Mouse (Mus musculus) fibroblast of lung, adult 2 months (primary cell): ENCODE measurements around the gene Ints11.

ENCODE experiments used
- DNase-seq: peaks from one replicate; pipeline ENCODE4 v3.0.0-alpha.2; 2011; ENCODE audit warnings: low read depth

Ints11 gene

DNA sequence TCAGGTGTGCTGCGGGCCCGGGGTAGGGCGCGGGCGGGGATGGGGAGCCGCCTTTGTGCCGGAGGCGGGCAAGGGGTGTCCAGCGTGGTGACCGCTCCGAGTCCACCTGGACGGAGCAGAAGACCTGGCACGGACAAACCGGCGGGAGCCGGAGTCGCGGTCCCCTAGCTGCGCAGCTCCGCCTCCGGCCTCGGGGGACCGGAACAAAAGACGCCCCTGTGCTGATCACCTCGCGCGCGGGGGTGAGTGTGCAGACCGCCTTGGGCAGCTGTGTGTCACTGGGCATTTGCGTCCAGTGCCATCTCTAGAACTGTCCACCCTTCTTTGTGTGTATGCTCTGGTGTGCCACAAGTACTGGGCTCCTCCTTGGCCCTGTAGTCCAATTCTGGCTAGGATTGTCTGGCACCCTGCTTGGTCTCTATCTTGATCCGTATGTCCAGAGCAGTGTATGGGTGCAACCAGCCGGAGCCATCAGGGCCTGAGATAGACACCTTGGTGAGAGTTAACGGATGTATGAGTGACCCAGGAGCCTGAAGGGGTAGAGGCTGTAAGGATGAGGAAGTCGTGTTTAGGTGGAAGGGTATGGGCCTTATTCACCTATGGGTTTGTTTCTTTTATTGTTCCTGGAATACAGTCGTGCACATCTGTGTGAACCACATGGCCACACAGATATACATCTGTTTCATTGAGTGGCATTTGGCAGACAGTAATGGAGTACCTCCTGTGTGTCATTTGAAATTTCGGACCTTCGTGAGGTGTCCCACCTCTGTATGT is 23.3 kb downstream of the Ints11 start:
- no peak for DNase-seq

DNA sequence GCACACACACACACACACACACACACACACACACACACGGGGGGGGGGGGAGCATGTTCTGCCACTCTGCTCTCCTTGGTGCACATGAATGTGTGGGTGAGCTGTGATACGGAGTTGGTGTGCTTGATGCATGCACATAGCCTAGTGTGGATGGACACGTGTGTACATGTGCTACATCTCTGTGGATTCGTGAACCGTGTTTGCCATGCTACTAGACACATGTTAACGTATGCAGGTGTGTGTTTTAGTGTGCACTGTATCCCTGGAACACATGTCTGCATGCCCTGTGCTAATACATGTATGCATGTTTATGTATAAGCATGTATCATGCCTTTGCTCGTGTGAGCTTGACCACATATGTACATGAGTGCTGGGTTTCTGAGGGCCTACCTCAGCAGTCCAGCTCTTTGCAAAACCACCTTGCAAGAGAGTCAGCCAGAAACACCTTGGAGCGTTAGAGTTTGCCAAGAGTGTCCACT is 23.9 kb downstream of the Ints11 start:
- no peak for DNase-seq

DNA sequence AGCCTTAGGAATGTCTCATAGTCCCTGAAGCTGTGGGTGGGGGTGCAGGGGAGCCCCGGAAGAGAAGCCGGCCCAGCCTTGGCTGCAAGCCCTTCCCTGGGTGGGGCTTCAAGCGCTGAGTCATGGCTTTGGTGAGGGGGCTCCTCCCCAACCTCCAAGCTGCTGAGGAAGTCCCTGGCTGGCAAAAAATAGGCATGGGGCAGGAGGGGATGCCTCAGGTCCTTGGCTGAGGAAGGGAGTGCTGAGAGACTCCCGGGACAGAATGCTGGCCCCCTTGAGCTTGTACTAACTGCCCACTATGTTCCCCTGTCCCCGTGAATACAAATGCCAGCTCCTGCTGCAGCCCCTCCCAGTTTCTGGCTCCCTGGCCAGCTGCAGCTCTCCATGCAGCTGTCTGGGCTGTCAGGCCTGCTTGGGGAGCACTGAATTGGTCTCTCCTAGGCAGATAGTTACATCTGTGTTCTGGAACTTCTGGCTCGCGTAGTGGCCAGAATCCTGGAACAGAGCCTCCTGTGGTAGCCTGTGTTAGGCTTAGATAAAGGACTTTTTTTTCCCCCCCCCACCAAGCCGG is 25.1 kb downstream of the Ints11 start:
- DNase-seq, result no peak

DNA sequence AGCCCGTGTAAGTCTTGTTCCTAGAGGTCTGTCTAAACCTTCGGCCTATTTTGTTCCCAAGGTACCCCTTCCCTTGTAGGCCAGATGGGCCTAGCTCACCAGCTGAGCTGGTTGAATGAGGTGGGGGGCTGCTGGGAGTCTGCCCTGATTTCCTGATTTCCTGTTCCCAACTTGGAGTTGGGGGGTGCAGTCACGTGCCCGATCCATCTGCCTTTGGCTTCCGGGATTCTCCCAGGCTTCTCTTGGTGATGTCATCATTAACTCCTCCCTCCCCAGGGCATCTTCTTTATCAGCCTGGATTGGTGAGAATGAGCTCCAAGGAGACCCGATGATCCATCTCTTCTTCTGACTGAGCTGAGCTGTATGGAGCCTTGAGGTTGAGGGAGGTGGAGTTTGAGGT is 25.9 kb downstream of the Ints11 start:
- DNase-seq, result no peak

DNA sequence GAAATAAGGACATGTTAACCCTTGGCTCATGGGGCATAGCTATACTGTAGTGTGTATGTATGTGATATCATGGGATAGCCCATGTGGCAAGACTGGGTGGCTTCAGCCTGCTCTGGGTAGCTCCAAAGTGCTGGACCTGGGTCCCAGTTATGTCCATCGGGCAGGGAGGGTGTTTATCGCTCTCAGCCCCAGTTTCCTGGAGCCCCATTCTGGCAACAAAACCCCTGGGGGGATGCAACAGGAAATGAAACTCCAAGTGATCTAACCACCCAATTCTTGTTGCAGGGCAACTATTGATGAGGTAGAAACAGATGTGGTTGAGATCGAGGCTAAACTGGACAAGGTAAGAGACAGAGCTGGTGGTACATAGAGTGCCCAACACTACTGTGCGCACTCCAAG is 26.5 kb downstream of the Ints11 start:
- no peak for DNase-seq

DNA sequence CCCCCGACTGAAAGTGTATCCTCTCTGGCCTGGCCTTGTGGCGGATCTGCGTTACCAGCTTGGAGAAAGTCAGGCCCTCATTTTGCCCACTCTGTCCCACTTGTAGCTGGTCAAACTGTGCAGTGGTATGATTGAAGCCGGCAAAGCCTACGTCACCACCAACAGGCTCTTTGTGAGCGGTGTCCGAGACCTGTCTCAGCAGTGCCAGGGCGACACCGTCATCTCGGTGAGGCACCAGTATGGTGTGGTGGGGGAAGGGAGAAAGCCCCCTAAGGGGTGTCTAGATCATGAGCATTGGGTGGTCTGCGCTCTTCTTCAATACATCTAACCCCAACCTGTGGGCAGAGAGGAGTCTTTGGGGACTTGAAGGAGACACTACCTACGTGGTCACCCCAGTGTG is 27.1 kb downstream of the Ints11 start:
- no peak for DNase-seq

DNA sequence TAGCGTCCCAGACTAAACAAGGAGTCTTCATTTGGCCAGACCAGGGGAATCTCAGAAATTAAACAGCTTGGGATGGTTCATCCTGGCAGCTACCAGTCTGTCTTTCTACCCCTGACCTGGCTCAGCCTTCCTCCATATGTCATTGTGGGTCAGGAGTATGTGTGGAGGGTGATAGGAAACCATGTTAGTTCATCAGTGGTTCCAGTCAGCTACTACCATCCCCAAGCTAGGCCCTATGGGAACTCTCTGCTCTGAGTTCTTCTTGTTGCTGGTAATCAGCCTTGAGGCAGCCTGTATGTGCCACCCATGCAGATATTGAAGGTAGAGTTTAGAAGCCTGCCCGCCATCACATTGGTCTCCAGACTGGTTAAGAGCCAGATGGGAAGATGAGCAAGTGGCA is 29.0 kb downstream of the Ints11 start:
- no peak for DNase-seq

DNA sequence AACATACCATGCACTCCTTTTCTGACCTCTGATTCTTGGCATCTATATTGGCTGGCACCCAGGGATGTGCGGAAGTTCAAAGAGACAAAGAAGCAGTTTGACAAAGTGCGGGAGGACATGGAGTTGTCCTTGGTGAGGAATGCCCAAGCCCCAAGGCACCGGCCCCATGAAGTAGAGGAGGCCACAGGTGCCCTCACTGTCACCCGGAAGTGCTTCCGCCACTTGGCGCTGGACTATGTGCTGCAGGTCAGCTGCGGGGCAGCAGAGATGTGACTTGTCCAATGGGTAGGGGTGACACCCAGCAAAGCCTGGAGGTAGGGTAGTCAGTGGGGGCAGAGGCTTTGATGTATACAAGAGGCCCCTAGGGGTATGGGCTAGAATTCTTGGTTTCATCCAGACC is 30.0 kb downstream of the Ints11 start:
- DNase-seq, result no peak

DNA sequence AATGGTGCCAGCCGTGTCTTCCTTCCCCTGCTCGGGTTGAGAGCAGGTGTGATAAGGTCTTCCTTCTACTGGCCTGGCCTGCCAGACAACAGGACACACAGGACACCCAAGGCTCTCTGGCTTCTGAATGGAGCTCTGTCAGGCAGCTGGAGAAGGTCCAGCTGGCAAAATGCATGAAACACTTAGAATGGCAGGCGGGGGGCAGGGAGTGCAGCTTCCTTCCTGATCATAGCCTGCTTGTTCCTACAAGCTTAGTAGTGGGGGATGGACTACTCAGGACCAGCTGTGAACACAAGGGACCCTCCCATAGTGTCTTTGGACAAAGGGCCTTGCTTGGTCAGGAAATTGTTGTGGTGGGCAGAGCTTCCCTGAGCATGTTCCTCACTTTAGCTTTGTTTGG is 31.9 kb downstream of the Ints11 start:
- DNase-seq, result no peak

DNA sequence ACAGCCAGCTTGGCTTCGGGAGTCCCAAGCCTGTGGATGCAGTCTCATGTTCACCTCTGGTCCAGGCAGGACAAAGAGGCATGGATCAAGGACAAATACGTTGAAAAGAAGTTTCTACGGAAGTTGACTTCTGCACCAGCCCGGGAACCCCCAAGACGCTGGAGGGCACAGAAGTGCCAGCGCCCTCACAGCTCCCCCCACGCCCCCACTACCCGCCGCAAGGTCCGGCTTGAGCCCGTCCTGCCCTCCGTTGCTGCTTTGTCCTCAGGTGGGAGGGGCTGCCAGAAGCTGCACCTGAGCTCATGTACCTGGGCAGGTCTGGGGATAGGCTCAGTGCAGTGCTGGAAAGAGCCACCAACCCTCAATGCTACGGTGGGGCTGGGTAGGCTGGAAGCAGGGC is 33.9 kb downstream of the Ints11 start:
- DNase-seq, result no peak

DNA sequence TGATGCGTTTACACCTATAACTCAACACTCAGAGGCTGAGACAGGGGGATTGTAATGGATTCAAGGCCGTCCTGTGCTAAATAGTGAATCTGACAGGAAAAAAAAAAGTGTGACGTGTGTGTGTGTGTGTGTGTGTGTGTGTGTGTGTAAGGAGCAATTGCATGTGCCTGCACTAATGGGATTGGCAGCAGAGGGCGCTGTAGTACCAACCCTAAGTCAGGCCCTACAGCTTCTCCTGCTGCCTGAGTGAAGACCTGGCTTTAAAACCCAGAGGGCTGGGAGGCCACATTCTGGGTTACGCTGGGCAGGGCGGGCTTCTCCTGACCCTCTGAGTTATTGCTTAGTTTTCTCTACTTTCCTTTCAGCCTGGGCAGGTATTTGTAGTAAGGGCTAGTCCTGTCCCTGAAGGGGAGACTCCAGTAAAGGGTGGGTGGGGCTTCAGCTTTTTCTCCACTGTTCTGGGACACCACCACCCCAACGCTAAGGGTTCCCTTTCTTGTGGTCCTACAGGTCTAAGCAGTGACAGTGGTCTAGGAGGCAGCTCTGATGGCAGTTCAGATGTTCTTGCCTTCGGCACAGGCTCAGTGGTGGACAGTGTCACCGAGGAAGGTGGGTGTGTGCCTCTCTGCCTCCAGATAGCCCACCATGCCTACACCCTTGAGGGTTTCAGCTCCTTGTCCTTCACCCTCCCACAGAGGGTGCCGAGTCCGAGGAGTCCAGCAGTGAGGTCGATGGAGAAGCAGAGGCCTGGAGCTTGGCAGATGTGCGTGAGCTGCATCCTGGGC is 35.2 kb downstream of the Ints11 start:
- DNase-seq, result no peak

DNA sequence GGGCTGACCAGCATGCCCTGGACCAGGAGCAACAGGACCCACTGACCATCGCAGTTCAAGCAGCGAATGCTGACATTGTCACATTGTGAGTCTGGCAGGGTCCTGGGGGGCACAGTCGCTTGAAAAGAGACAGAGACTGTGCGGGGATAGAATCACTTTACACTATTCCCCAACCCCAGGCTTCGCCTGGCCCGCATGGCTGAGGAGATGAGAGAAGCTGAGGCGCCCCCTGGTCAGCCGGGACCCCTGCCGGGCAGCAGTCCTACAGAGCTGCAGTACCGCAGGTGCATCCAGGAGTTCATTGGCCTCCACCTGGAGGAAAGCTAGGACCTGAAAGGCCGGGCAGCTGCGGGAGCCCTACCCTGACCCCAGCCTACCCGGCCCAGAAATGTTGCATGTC is 36.3 kb downstream of the Ints11 start:
- DNase-seq, result no peak

DNA sequence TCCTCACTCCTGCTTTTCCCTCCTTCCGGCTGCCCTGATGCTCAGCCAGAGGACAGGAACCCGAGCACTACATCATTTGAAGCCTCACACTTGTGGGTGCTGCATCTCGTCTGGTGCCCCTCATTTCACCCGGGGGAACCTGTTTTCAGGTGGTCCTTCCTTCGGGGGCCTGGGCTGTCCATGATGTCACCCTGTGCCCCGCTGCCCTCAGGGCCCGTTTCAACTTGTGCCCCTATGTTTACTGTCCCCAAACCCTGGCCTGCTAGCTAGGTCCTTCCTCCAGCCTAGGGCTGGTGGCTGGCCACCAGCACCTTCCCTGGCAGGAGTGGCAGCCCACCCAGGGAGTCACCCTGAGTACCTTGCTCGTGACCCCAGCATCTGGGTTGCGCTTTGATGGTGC is 36.8 kb downstream of the Ints11 start:
- no peak for DNase-seq

DNA sequence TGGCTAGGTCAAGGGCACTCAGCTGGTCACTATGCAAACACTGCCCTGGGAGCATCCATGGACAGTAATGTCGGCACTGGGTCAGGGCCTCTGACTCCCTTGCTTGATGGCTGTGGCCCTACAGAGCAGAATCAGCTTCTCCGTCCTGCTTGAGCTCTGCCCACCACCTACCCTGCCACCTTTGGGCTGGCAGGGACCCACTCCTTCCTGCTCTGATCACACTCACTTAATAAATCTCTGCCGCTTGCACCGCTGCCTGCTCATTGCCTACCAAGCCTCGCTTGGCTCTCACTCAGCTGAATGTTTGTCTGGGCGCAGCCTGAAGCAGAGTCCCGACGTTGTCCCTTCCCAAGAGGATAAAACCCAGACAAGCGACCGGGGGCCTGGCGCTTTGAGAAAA is 37.7 kb downstream of the Ints11 start:
- no peak for DNase-seq

DNA sequence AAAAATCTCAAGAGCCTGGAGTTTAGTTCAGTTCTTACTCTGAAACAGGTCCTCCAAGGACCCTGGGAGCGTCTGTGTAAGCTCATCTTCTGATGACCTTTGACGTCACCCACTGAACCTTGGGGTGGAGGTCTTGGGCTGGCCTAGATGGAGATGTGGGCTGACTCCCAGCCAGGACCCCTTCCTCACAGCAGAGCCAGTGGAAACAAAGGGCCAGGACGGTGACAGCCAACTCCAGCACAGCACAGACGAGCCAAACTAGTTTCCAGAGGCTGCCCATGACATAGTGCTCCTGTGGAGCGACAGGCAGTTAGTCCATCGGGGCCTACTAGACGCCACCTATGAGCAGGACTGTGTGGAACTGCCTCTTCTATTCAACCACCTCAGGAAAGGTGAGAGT is 38.9 kb downstream of the Ints11 start:
- DNase-seq, result no peak

DNA sequence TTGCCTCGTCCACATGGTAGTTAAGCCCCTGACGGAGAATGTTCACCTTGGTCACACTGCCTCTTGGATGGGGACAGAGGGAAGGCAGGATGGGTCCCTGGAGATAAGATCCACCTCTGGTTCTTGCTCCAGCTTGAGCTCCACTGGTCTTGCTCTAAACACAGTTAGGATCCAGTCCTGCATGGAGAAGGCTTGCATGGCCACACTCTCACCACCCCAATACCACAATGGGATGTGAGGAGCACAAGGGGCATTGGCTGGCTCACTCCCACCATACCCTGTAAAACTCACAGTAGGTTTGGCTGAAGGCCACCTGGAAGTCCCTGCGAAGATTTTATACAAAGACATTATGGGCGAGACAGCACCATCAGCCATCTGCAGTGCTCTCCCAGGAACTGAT is 39.4 kb downstream of the Ints11 start:
- DNase-seq, result no peak

DNA sequence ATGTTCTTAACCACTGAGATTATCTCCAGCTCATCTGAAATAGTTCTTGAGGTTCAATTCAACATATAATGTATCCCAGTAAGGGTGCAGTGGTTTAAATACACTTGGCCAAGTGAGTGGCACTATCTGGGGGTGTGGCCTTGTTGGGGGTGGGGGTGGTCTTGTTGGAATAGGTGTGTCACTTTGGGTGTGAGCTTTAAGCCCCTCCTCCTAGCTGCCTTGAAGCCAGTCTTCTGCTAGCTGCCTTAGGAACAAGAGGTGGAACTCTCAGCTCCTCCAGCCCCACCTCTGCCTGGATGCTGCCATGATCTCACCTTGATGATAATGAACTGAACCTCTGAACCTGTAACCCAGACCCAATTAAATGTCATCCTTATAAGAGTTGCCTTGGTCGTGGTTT is 62.7 kb downstream of the Ints11 start:
- DNase-seq, result no peak
